Mouse (Mus musculus) forebrain, embryonic 13.5 days (tissue): Measurements from ENCODE around the gene Cerkl. TPM values are rescaled to one million over a fixed set of nuclear protein-coding genes. Genes with fewer than 3 reads are reported as not detected.

Experiments
- ATAC-seq: fragments of 200-750 bp; cut with Nextera tagmentation; 2 replicates; pipeline ENCODE4 v1.8.0; 2017
- H3K27ac ChIP-seq: fragments of 300-500 bp; sonication (generic); 2 replicates; pipeline ENCODE4 v1.5.1; 2015; ENCODE audit warnings: inconsistent platforms, mild to moderate bottlenecking, moderate library complexity
- H3K27me3 ChIP-seq: fragments of 300-500 bp; sonication (generic); 2 replicates; pipeline ENCODE4 v1.6.1; 2015; ENCODE audit warnings: mild to moderate bottlenecking, inconsistent platforms
- H3K36me3 ChIP-seq: fragments of 300-500 bp; sonication (generic); 2 replicates; pipeline ENCODE4 v1.6.1; 2015; ENCODE audit warnings: mild to moderate bottlenecking, inconsistent platforms; ENCODE audit not compliant: poor library complexity, severe bottlenecking
- H3K4me1 ChIP-seq: fragments of 300-500 bp; sonication (generic); 2 replicates; pipeline ENCODE4 v1.6.1; 2015; ENCODE audit warnings: inconsistent platforms
- H3K4me2 ChIP-seq: fragments of 300-500 bp; sonication (generic); 2 replicates; pipeline ENCODE4 v1.6.1; 2015; ENCODE audit warnings: inconsistent platforms, mild to moderate bottlenecking, moderate library complexity
- H3K4me3 ChIP-seq: fragments of 300-500 bp; sonication (generic); 2 replicates; pipeline ENCODE4 v1.5.1; 2015; ENCODE audit warnings: mild to moderate bottlenecking, inconsistent platforms
- H3K9ac ChIP-seq: fragments of 300-500 bp; sonication (generic); 2 replicates; pipeline ENCODE4 v1.6.1; 2015; ENCODE audit warnings: mild to moderate bottlenecking, inconsistent platforms
- H3K9me3 ChIP-seq: fragments of 300-500 bp; sonication (generic); replicated peaks from 2 replicates; pipeline ENCODE4 v1.6.1; 2016; ENCODE audit warnings: inconsistent platforms
- WGBS: fragments of 180-500 bp; shearing (Covaris S2); methylation state at CpG from one replicate; pipeline ENCODE4 v1.1.7; 2015; 5-methylcytosine and 5-hydroxymethylcytosine counted together
- polyA plus RNA-seq: library from polyadenylated mRNA; unstranded; fragments of >200 nt; fragmentation: Nextera tagmentation; extraction: Ambion mirVana; gene quantifications from 2 replicates; pipeline ENCODE4 v1.2.1, GENCODE M21; 2015

Cerkl gene
- polyA plus RNA-seq, 1 experiment from 2014 or later, result 1.7 TPM

GRCm38 (mm10) chr2:79369905-79370304, 86.7 kb downstream of the Cerkl start:
- H3K4me1 ChIP-seq, result peaks cover 7% of the 10 kb centered on the region
- no peaks in the 10 kb centered on the region for H3K27me3 ChIP-seq
- H3K4me2 ChIP-seq, result no peak overlapping the region
- H3K27ac ChIP-seq, result no peak overlapping the region
- no peaks in the 10 kb centered on the region for H3K36me3 ChIP-seq
- no peak overlapping the region for H3K4me3 ChIP-seq
- WGBS, result 86% methylated on average over 4 of the region's 4 CpGs
- no peak overlapping the region for H3K9ac ChIP-seq
- ATAC-seq, result no peak
- H3K9me3 ChIP-seq, result no peaks in the 10 kb centered on the region

- Histone ChIP-seq H3K27ac (no peak overlapping the region), H3K9me3 (no peaks in the 10 kb centered on the region), H3K4me3 (no peak overlapping the region), H3K27me3 (no peaks in the 10 kb centered on the region), H3K9ac (no peak overlapping the region), H3K4me1 (peaks cover 7% of the 10 kb centered on the region), H3K4me2 (no peak overlapping the region), H3K36me3 (no peaks in the 10 kb centered on the region)
- no peak for ATAC-seq
- 74% methylated on average over 7 of the region's 7 CpGs for WGBS
Measured at GRCm38 (mm10) chr2:79369061-79369524, 87.5 kb downstream of the Cerkl start.

- no peaks in the 10 kb centered on the region for H3K36me3 ChIP-seq
- H3K27ac ChIP-seq, result no peak overlapping the region
- H3K27me3 ChIP-seq, result no peaks in the 10 kb centered on the region
- peaks cover 7% of the 10 kb centered on the region for H3K4me1 ChIP-seq
- no peak for ATAC-seq
- no peak overlapping the region for H3K4me2 ChIP-seq
- 89% methylated on average over 12 of the region's 12 CpGs for WGBS
- no peak overlapping the region for H3K9ac ChIP-seq
- no peak overlapping the region for H3K4me3 ChIP-seq
- no peaks in the 10 kb centered on the region for H3K9me3 ChIP-seq
Measured at GRCm38 (mm10) chr2:79368661-79369060, 87.9 kb downstream of the Cerkl start.

- Histone ChIP-seq H3K9ac (no peak overlapping the region), H3K36me3 (no peaks in the 10 kb centered on the region), H3K4me3 (no peak overlapping the region), H3K4me2 (no peak overlapping the region), H3K4me1 (peaks cover 7% of the 10 kb centered on the region), H3K27ac (no peak overlapping the region), H3K9me3 (no peaks in the 10 kb centered on the region), H3K27me3 (no peaks in the 10 kb centered on the region)
- 66% methylated on average over 18 of the region's 18 CpGs for WGBS
- ATAC-seq, result peak; percentile 81; the same call in 1 of the 2 replicates
Measured at GRCm38 (mm10) chr2:79367451-79368450, 88.8 kb downstream of the Cerkl start.

- no peak overlapping the region for H3K4me2 ChIP-seq
- H3K4me3 ChIP-seq, result no peak overlapping the region
- no peaks in the 10 kb centered on the region for H3K27me3 ChIP-seq
- no peaks in the 10 kb centered on the region for H3K36me3 ChIP-seq
- H3K4me1 ChIP-seq, result peaks cover 7% of the 10 kb centered on the region
- H3K27ac ChIP-seq, result no peak overlapping the region
- H3K9ac ChIP-seq, result no peak overlapping the region
- no peaks in the 10 kb centered on the region for H3K9me3 ChIP-seq
- ATAC-seq, result no peak
- WGBS, result 67% methylated on average over 6 of the region's 6 CpGs
Measured at GRCm38 (mm10) chr2:79363920-79364319, 92.7 kb downstream of the Cerkl start.

- Histone ChIP-seq H3K27ac (no peak overlapping the region; the same call in 1 of the 2 replicates), H3K4me2 (no peak overlapping the region), H3K27me3 (no peaks in the 10 kb centered on the region), H3K9me3 (no peaks in the 10 kb centered on the region), H3K4me3 (no peak overlapping the region), H3K4me1 (peaks cover under 1% of the 10 kb centered on the region; the same call in 1 of the 2 replicates), H3K36me3 (no peaks in the 10 kb centered on the region), H3K9ac (no peak overlapping the region)
- 70% methylated on average over 6 of the region's 6 CpGs for WGBS
- peak; percentile 87 for ATAC-seq
Measured at GRCm38 (mm10) chr2:79362029-79362428, 94.6 kb downstream of the Cerkl start.

- Histone ChIP-seq H3K9me3 (no peaks in the 10 kb centered on the region), H3K27me3 (no peaks in the 10 kb centered on the region), H3K36me3 (no peaks in the 10 kb centered on the region), H3K4me2 (no peak overlapping the region), H3K4me3 (no peak overlapping the region), H3K27ac (no peak overlapping the region), H3K4me1 (no peaks in the 10 kb centered on the region), H3K9ac (no peak overlapping the region)
- no peak for ATAC-seq
- WGBS, result 82% methylated on average over 3 of the region's 3 CpGs
Measured at GRCm38 (mm10) chr2:79357835-79358234, 98.8 kb downstream of the Cerkl start.

- 90% methylated on average over 16 of the region's 16 CpGs for WGBS
- H3K27ac ChIP-seq, result no peak overlapping the region
- H3K9ac ChIP-seq, result no peak overlapping the region
- no peaks in the 10 kb centered on the region for H3K9me3 ChIP-seq
- H3K4me2 ChIP-seq, result no peak overlapping the region
- no peak for ATAC-seq
- no peak overlapping the region for H3K4me3 ChIP-seq
- peaks cover 8% of the 10 kb centered on the region for H3K4me1 ChIP-seq
- H3K27me3 ChIP-seq, result no peaks in the 10 kb centered on the region
- H3K36me3 ChIP-seq, result no peaks in the 10 kb centered on the region
Measured at GRCm38 (mm10) chr2:79354773-79355172, 101.8 kb downstream of the Cerkl start.

- Histone ChIP-seq H3K9me3 (no peaks in the 10 kb centered on the region), H3K27me3 (no peaks in the 10 kb centered on the region), H3K9ac (no peak overlapping the region), H3K27ac (peak overlapping the region; percentile 49), H3K4me2 (no peak overlapping the region), H3K4me3 (no peak overlapping the region), H3K4me1 (peaks cover 8% of the 10 kb centered on the region), H3K36me3 (no peaks in the 10 kb centered on the region)
- ATAC-seq, result peak; percentile 57
- WGBS, result 65% methylated on average over 4 of the region's 4 CpGs
Measured at GRCm38 (mm10) chr2:79352100-79352802, 104.3 kb downstream of the Cerkl start.

- WGBS, result 46% methylated on average over 6 of the region's 6 CpGs
Measured at GRCm38 (mm10) chr2:79351179-79352099, 105.1 kb downstream of the Cerkl start.

GRCm38 (mm10) chr2:79343115-79343514, 113.5 kb downstream of the Cerkl start:
- Histone ChIP-seq H3K27ac (no peak overlapping the region), H3K4me1 (no peaks in the 10 kb centered on the region), H3K4me3 (no peak overlapping the region), H3K27me3 (no peaks in the 10 kb centered on the region), H3K4me2 (no peak overlapping the region), H3K9ac (no peak overlapping the region), H3K36me3 (no peaks in the 10 kb centered on the region), H3K9me3 (no peaks in the 10 kb centered on the region)
- WGBS, result 87% methylated on average over 8 of the region's 8 CpGs
- ATAC-seq, result no peak

More at GRCm38 (mm10) chr2:79351179-79352099, 105.1 kb downstream of the Cerkl start:
- no peaks in the 10 kb centered on the region for H3K9me3 ChIP-seq
- H3K27ac ChIP-seq, result peak overlapping the region; percentile 49
- H3K27me3 ChIP-seq, result no peaks in the 10 kb centered on the region
- no peaks in the 10 kb centered on the region for H3K36me3 ChIP-seq
- ATAC-seq, result peak; percentile 84
- no peak overlapping the region for H3K9ac ChIP-seq
- H3K4me3 ChIP-seq, result no peak overlapping the region
- H3K4me1 ChIP-seq, result peaks cover 8% of the 10 kb centered on the region
- no peak overlapping the region for H3K4me2 ChIP-seq
